Mouse (Mus musculus): Measurements from ENCODE around the gene Ppm1m. TPM values are rescaled to one million over a fixed set of nuclear protein-coding genes. Genes with fewer than 3 reads are reported as not detected.

Ppm1m gene
- polyA plus RNA-seq, 1 experiment from 2014 or later: 25.0 TPM

GRCm38 (mm10) chr9:106147281-106147680 lies 52.3 kb downstream of the Ppm1m start:
- ATAC-seq (replicated peaks; ENCODE audit: extremely low read depth, insufficient read depth, low FRiP score): no peak
- WGBS: 36% methylated on average over 5 of the region's 5 CpGs
- Histone ChIP-seq H3K36me3 (ENCODE audit: control insufficient read depth, insufficient read depth) (no peaks in the 10 kb centered on the region), H3K27me3 (ENCODE audit: control insufficient read depth, insufficient read depth, low read length) (peaks cover 52% of the 10 kb centered on the region), H3K9ac (ENCODE audit: low read length) (no peak overlapping the region), H3K27ac (ENCODE audit: low read length) (no peak overlapping the region), H3K4me2 (ENCODE audit: low read depth, low read length) (no peak overlapping the region), H3K9me3 (replicated peaks; ENCODE audit: control insufficient read depth, low read length) (no peaks in the 10 kb centered on the region), H3K4me1 (ENCODE audit: control insufficient read depth, insufficient read depth, low read length) (peaks cover 5% of the 10 kb centered on the region; the same call in 1 of the 2 replicates), H3K4me3 (ENCODE audit: low read length) (no peak overlapping the region)

DNA sequence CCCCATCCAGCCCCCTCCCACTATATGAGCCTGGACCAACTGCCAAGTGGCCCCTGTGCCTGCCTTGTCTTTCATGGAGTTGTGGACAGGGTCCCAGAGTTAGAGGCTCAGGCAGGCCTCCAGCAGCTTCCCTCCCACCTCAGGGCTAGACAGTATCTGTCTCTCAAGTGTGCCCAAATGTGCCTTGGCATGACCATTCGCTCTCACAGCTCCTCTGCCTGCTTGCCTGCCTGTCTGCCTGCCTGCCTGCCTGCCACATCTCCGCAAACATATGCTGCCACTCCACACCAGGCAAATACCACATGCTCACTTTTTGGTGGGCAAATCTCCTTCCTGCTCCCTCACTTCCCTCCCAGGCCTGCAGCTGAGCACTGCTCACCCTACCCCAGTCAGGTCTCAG lies 54.0 kb downstream of the Ppm1m start:
- Histone ChIP-seq H3K4me1 (ENCODE audit: control insufficient read depth, insufficient read depth, low read length) (peaks cover 5% of the 10 kb centered on the region; the same call in 1 of the 2 replicates), H3K4me3 (ENCODE audit: low read length) (no peak overlapping the region), H3K4me2 (ENCODE audit: low read depth, low read length) (no peak overlapping the region), H3K9me3 (replicated peaks; ENCODE audit: control insufficient read depth, low read length) (no peaks in the 10 kb centered on the region), H3K36me3 (ENCODE audit: control insufficient read depth, insufficient read depth) (no peaks in the 10 kb centered on the region), H3K27me3 (ENCODE audit: control insufficient read depth, insufficient read depth, low read length) (peaks cover 43% of the 10 kb centered on the region), H3K27ac (ENCODE audit: low read length) (no peak overlapping the region), H3K9ac (ENCODE audit: low read length) (no peak overlapping the region)
- no peak for ATAC-seq (replicated peaks; ENCODE audit: extremely low read depth, insufficient read depth, low FRiP score)
- WGBS: 58% methylated on average over 2 of the region's 2 CpGs

MicroRNAs within 50 kb of the gene (microRNA counts, 519-probe panel; counts per million panel counts)
- 4,512 counts per million, percentile 98 among the panel's probes with 10 or more counts for microRNA mmu-let-7g

Small RNAs within 50 kb of the gene (microRNA-seq; reads per million reads assigned to microRNA genes)
- gene Mir135a-1: 2.0 reads per million, percentile 4 among the genes with 10 or more reads in this experiment
- 69,586 reads per million, percentile 99 among the genes with 10 or more reads in this experiment for gene Mirlet7g

Other genes starting within 250 kb of the Ppm1m start
- 0.21 and 0.38 TPM in 2 replicates for gene Col6a5, start 239.1 kb downstream of the Ppm1m start, polyA plus RNA-seq (2015; fragmentation: Nextera tagmentation; extraction: Ambion mirVana)
- gene Col6a4, start 103.0 kb downstream of the Ppm1m start, polyA plus RNA-seq (2015; fragmentation: Nextera tagmentation; extraction: Ambion mirVana): 0.20 and 0.32 TPM in 2 replicates
- 1.2 TPM in 2 replicates for gene Glyctk, start 41.6 kb downstream of the Ppm1m start, polyA plus RNA-seq (2015; fragmentation: Nextera tagmentation; extraction: Ambion mirVana)
- gene Wdr82, start 28.8 kb downstream of the Ppm1m start, polyA plus RNA-seq (2015; fragmentation: Nextera tagmentation; extraction: Ambion mirVana): 17.6 and 18.2 TPM in 2 replicates
- 55.7 and 61.6 TPM in 2 replicates for gene Twf2, start 3.4 kb upstream of the Ppm1m start, polyA plus RNA-seq (2015; fragmentation: Nextera tagmentation; extraction: Ambion mirVana)
- 0.05 and 0.09 TPM in 2 replicates for gene Tlr9, start 22.9 kb upstream of the Ppm1m start, polyA plus RNA-seq (2015; fragmentation: Nextera tagmentation; extraction: Ambion mirVana)
- gene Alas1, start 48.9 kb upstream of the Ppm1m start, polyA plus RNA-seq (2015; fragmentation: Nextera tagmentation; extraction: Ambion mirVana): 217 and 223 TPM in 2 replicates
- 29.3 and 30.6 TPM in 2 replicates for gene Poc1a, start 81.3 kb upstream of the Ppm1m start, polyA plus RNA-seq (2015; fragmentation: Nextera tagmentation; extraction: Ambion mirVana)
- gene Dusp7, start 168.9 kb upstream of the Ppm1m start, polyA plus RNA-seq (2015; fragmentation: Nextera tagmentation; extraction: Ambion mirVana): 7.9 and 10.2 TPM in 2 replicates
- 476 and 565 TPM in 2 replicates for gene Rpl29, start 229.7 kb upstream of the Ppm1m start, polyA plus RNA-seq (2015; fragmentation: Nextera tagmentation; extraction: Ambion mirVana)
- gene Acy1, start 238.6 kb upstream of the Ppm1m start, polyA plus RNA-seq (2015; fragmentation: Nextera tagmentation; extraction: Ambion mirVana): 27.5 and 27.8 TPM in 2 replicates
- gene Abhd14b, start 247.7 kb upstream of the Ppm1m start, polyA plus RNA-seq (2015; fragmentation: Nextera tagmentation; extraction: Ambion mirVana): 10.0 and 10.7 TPM in 2 replicates
- 60.5 and 61.0 TPM in 2 replicates for gene Abhd14a, start 247.9 kb upstream of the Ppm1m start, polyA plus RNA-seq (2015; fragmentation: Nextera tagmentation; extraction: Ambion mirVana)